Mouse (Mus musculus): ENCODE results near the gene Prss44.

- TF ChIP-seq CTCF (IDR thresholded peaks at IDR 0.05; ENCODE audit: insufficient read depth, low read depth, low read length) = no peak
- no peak for TF ChIP-seq POLR2A (IDR thresholded peaks at IDR 0.05; ENCODE audit: insufficient read depth, low read depth, low read length)
These were observed 23.3 kb upstream of the Prss44 start for GRCm38 (mm10) chr9:110790462-110790861.

Data from olfactory bulb, adult 2 months (tissue).